8 mouse cellular contexts compared by ENCODE assay signal in genomic region chr7:45916056-45917003, GRCm38 (mm10). TPM values are rescaled to one million over a fixed set of nuclear protein-coding genes. Genes with fewer than 3 reads are reported as not detected.
A peak's percentile ranks its signal among the peaks of the same experiment; 100 is the strongest.
DNase-seq lines count a peak whose midpoint lies in the region; ATAC-seq and TF ChIP-seq lines count a peak whose summit lies in the region.

No protein-coding gene starts in this region.

- TF ChIP-seq EP300 in liver, postnatal 0 days (IDR thresholded peaks at IDR 0.05; ENCODE audit: low read depth) = no peak

- no peaks in the 10 kb centered on the region for H3K27me3 ChIP-seq in forebrain, postnatal 0 days (ENCODE audit: insufficient read depth, low read length)
- H3K27me3 ChIP-seq in liver, postnatal 0 days (ENCODE audit: insufficient read depth, low read length) = no peaks in the 10 kb centered on the region
- 0 out of 2 replicates have a peak, but pooled peaks cover 2% of the 10 kb centered on the region for H3K27me3 ChIP-seq in neural tube, embryonic 14.5 days (ENCODE audit: control insufficient read depth, insufficient read depth, low read length)

- intact Hi-C loops in heart, postnatal 36 days (cut with DNase I) = no loop called here

- no peaks in the 10 kb centered on the region for H3K9me3 ChIP-seq in forebrain, postnatal 0 days (ENCODE audit: low read length)
- H3K9me3 ChIP-seq in liver, postnatal 0 days (ENCODE audit: low read length) = no peaks in the 10 kb centered on the region
- H3K9me3 ChIP-seq in neural tube, embryonic 14.5 days (ENCODE audit: control insufficient read depth, low read length) = no peaks in the 10 kb centered on the region

- peak; percentile 91 for DNase-seq in CD4-positive helper T cell, adult 2 months (ENCODE audit: low read depth, low spot score)
- DNase-seq in forebrain, postnatal 0 days = peak; percentile 90
- peak; percentile 73 to 75 for DNase-seq in heart, postnatal 36 days
- peak; percentile 82 for DNase-seq in layer of hippocampus, adult 11-12 months (ENCODE audit: low spot score)
- peak; percentile 77 for DNase-seq in liver, postnatal 0 days
- DNase-seq in telencephalon, adult 2 months (ENCODE audit: low read depth, low spot score) = peak; percentile 86

- peaks cover 6% of the 10 kb centered on the region; the same call in 1 of the 2 replicates for H3K36me3 ChIP-seq in forebrain, postnatal 0 days (ENCODE audit: insufficient read depth)
- peaks cover 16% of the 10 kb centered on the region for H3K36me3 ChIP-seq in liver, postnatal 0 days (replicated peaks; ENCODE audit: insufficient read depth, low read length)
- no peaks in the 10 kb centered on the region for H3K36me3 ChIP-seq in neural tube, embryonic 14.5 days (ENCODE audit: control insufficient read depth, insufficient read depth, low read length)

- peaks cover 10% of the 10 kb centered on the region for H3K4me1 ChIP-seq in bone marrow, adult 2 months (ENCODE audit: control insufficient read depth, insufficient read depth, low read length)
- H3K4me1 ChIP-seq in forebrain, postnatal 0 days (ENCODE audit: insufficient read depth) = peaks cover 14% of the 10 kb centered on the region
- peaks cover 35% of the 10 kb centered on the region for H3K4me1 ChIP-seq in liver, postnatal 0 days (ENCODE audit: insufficient read depth)
- peaks cover 17% of the 10 kb centered on the region for H3K4me1 ChIP-seq in neural tube, embryonic 14.5 days (ENCODE audit: control insufficient read depth, insufficient read depth, low read length)

- peak overlapping the region; percentile 52 for H3K4me2 ChIP-seq in forebrain, postnatal 0 days (ENCODE audit: low read depth)
- peak overlapping the region; percentile 64 for H3K4me2 ChIP-seq in liver, postnatal 0 days (ENCODE audit: low read depth, low read length)
- peak overlapping the region; percentile 52 for H3K4me2 ChIP-seq in neural tube, embryonic 14.5 days (ENCODE audit: low read depth, low read length)

- WGBS in bone marrow, adult 2 months = 12% methylated on average over 26 of the region's 26 CpGs
- 33% methylated on average over 26 of the region's 26 CpGs for WGBS in forebrain, postnatal 0 days
- whole genome bisulfite sequencing in liver, postnatal 0 days (ENCODE audit: insufficient replicate concordance) = 35% methylated on average over 26 of the region's 26 CpGs
- 35% methylated on average over 26 of the region's 26 CpGs for WGBS in neural tube, embryonic 14.5 days

- H3K9ac ChIP-seq in forebrain, postnatal 0 days = peak overlapping the region; percentile 43
- peak overlapping the region; percentile 58 for H3K9ac ChIP-seq in liver, postnatal 0 days (replicated peaks)
- H3K9ac ChIP-seq in neural tube, embryonic 14.5 days (replicated peaks; ENCODE audit: low read depth, low read length) = peak overlapping the region; percentile 42

- TF ChIP-seq CTCF in bone marrow, adult 2 months (IDR thresholded peaks at IDR 0.05; ENCODE audit: control insufficient read depth, insufficient read depth, low read length) = no peak
- TF ChIP-seq CTCF in forebrain, postnatal 0 days (IDR thresholded peaks at IDR 0.05; ENCODE audit: low read depth) = peak; percentile 28; the same call in 1 of the 2 replicates
- 0 out of 2 replicates have a peak, but pooled peaks have one; percentile 13 for TF ChIP-seq CTCF in liver, postnatal 0 days (IDR thresholded peaks at IDR 0.05; ENCODE audit: low read depth)

- peak overlapping the region; percentile 74 for H3K4me3 ChIP-seq in bone marrow, adult 2 months (replicated peaks; ENCODE audit: control insufficient read depth, low read depth, low read length)
- H3K4me3 ChIP-seq in forebrain, postnatal 0 days (ENCODE audit: low read depth, low read length) = peak overlapping the region; percentile 38
- peak overlapping the region; percentile 36 for H3K4me3 ChIP-seq in liver, postnatal 0 days (ENCODE audit: low read depth, low read length)
- H3K4me3 ChIP-seq in neural tube, embryonic 14.5 days (ENCODE audit: low read depth, low read length) = peak overlapping the region; percentile 26

- peak; percentile 76; the same call in 1 of the 2 replicates for TF ChIP-seq POLR2A in bone marrow, adult 2 months (IDR thresholded peaks at IDR 0.05; ENCODE audit: borderline replicate concordance, control insufficient read depth, low read depth, low read length)

- peak; percentile 95 for ATAC-seq in forebrain, postnatal 0 days
- peak; percentile 79 for ATAC-seq in liver, postnatal 0 days
- peak; percentile 87 for ATAC-seq in neural tube, embryonic 14.5 days (ENCODE audit: low read depth)

- H3K27ac ChIP-seq in bone marrow, adult 2 months (ENCODE audit: control insufficient read depth, insufficient read depth, low read depth, low read length, poor library complexity) = peak overlapping the region; percentile 91
- peak overlapping the region; percentile 76 for H3K27ac ChIP-seq in forebrain, postnatal 0 days (ENCODE audit: low read depth, low read length)
- peak overlapping the region; percentile 59 for H3K27ac ChIP-seq in liver, postnatal 0 days (ENCODE audit: low read depth)
- H3K27ac ChIP-seq in neural tube, embryonic 14.5 days (ENCODE audit: low read depth, low read length) = peak overlapping the region; percentile 81

RNA-seq across cellular contexts. Expression of gene Emp3, which starts 4.9 kb away (rescaled TPM):
- 53.4 and 121 TPM in 2 replicates for polyA plus RNA-seq in bone marrow, adult 2 months (2011; ENCODE audit: insufficient read depth, insufficient read length, low replicate concordance, missing spikeins)
- total RNA-seq in forebrain, postnatal 0 days (2014; rRNA removed) = 10.0 and 22.7 TPM in 2 replicates
- polyA plus RNA-seq in forebrain, postnatal 0 days (2015; fragmentation: Nextera tagmentation; extraction: Ambion mirVana) = 24.9 and 33.7 TPM in 2 replicates
- total RNA-seq in heart, postnatal 36 days (2021) = 10 to 100 TPM; 20.8 to 26.8 TPM
- polyA plus RNA-seq in liver, postnatal 0 days (2015; fragmentation: Nextera tagmentation; extraction: Ambion mirVana) = 56.0 and 57.7 TPM in 2 replicates
- 5.3 and 36.4 TPM in 2 replicates for polyA plus RNA-seq in neural tube, embryonic 14.5 days (2014; fragmentation: Nextera tagmentation; extraction: Ambion mirVana)

RNA-seq across cellular contexts. Expression of gene Ccdc114, which starts 7.5 kb away (rescaled TPM):
- 1.7 and 5.7 TPM in 2 replicates for polyA plus RNA-seq in bone marrow, adult 2 months (2011; ENCODE audit: insufficient read depth, insufficient read length, low replicate concordance, missing spikeins)
- 4.3 and 5.8 TPM in 2 replicates for total RNA-seq in forebrain, postnatal 0 days (2014; rRNA removed)
- 3.1 and 5.1 TPM in 2 replicates for polyA plus RNA-seq in forebrain, postnatal 0 days (2015; fragmentation: Nextera tagmentation; extraction: Ambion mirVana)
- 1 to 10 TPM in 1 of 2 experiments, under 1 TPM in 1; 0.98 to 1.1 TPM for total RNA-seq in heart, postnatal 36 days (2021)
- polyA plus RNA-seq in liver, postnatal 0 days (2015; fragmentation: Nextera tagmentation; extraction: Ambion mirVana) = 0.64 and 1.2 TPM in 2 replicates
- 3.8 and 4.0 TPM in 2 replicates for polyA plus RNA-seq in neural tube, embryonic 14.5 days (2014; fragmentation: Nextera tagmentation; extraction: Ambion mirVana)

RNA-seq across cellular contexts. Expression of gene Tmem143, which starts 19.6 kb away (rescaled TPM):
- 3.6 and 9.6 TPM in 2 replicates for polyA plus RNA-seq in bone marrow, adult 2 months (2011; ENCODE audit: insufficient read depth, insufficient read length, low replicate concordance, missing spikeins)
- 22.1 and 29.7 TPM in 2 replicates for total RNA-seq in forebrain, postnatal 0 days (2014; rRNA removed)
- polyA plus RNA-seq in forebrain, postnatal 0 days (2015; fragmentation: Nextera tagmentation; extraction: Ambion mirVana) = 4.9 and 5.7 TPM in 2 replicates
- total RNA-seq in heart, postnatal 36 days (2021) = 100 to 1,000 TPM; 115 to 120 TPM
- 3.5 and 4.3 TPM in 2 replicates for polyA plus RNA-seq in liver, postnatal 0 days (2015; fragmentation: Nextera tagmentation; extraction: Ambion mirVana)
- polyA plus RNA-seq in neural tube, embryonic 14.5 days (2014; fragmentation: Nextera tagmentation; extraction: Ambion mirVana) = 4.0 and 4.8 TPM in 2 replicates

RNA-seq across cellular contexts. Expression of gene Syngr4, which starts 19.8 kb away (rescaled TPM):
- polyA plus RNA-seq in bone marrow, adult 2 months (2011; ENCODE audit: insufficient read depth, insufficient read length, low replicate concordance, missing spikeins) = not detected in 2 replicates
- total RNA-seq in forebrain, postnatal 0 days (2014; rRNA removed) = 0.31 TPM in 1 of 2 replicates, not detected in the other
- polyA plus RNA-seq in forebrain, postnatal 0 days (2015; fragmentation: Nextera tagmentation; extraction: Ambion mirVana) = 0.40 TPM in 2 replicates
- not detected for total RNA-seq in heart, postnatal 36 days (2021)
- polyA plus RNA-seq in liver, postnatal 0 days (2015; fragmentation: Nextera tagmentation; extraction: Ambion mirVana) = 0.70 and 0.71 TPM in 2 replicates
- 0.37 TPM in 1 of 2 replicates, not detected in the other for polyA plus RNA-seq in neural tube, embryonic 14.5 days (2014; fragmentation: Nextera tagmentation; extraction: Ambion mirVana)

RNA-seq across cellular contexts. Expression of gene Grin2d, which starts 38.2 kb away (rescaled TPM):
- polyA plus RNA-seq in bone marrow, adult 2 months (2011; ENCODE audit: insufficient read depth, insufficient read length, low replicate concordance, missing spikeins) = 0.97 and 2.5 TPM in 2 replicates
- total RNA-seq in forebrain, postnatal 0 days (2014; rRNA removed) = 9.0 and 12.9 TPM in 2 replicates
- 1.9 and 3.4 TPM in 2 replicates for polyA plus RNA-seq in forebrain, postnatal 0 days (2015; fragmentation: Nextera tagmentation; extraction: Ambion mirVana)
- total RNA-seq in heart, postnatal 36 days (2021) = under 1 TPM; 0.38 to 0.44 TPM
- 0.02 and 0.05 TPM in 2 replicates for polyA plus RNA-seq in liver, postnatal 0 days (2015; fragmentation: Nextera tagmentation; extraction: Ambion mirVana)
- polyA plus RNA-seq in neural tube, embryonic 14.5 days (2014; fragmentation: Nextera tagmentation; extraction: Ambion mirVana) = 3.4 and 4.3 TPM in 2 replicates

Comparison
In these comparisons a context has a peak if more than half of its experiments do, and no peak if none do; other contexts are left out.
1. Peak in every context shown above with its lines: DNase-seq, ATAC-seq, H3K4me3 ChIP-seq and H3K27ac ChIP-seq.